Mouse (Mus musculus) heart, postnatal 0 days (tissue): Measurements from ENCODE around the gene Atrip. TPM values are rescaled to one million over a fixed set of nuclear protein-coding genes. Genes with fewer than 3 reads are reported as not detected.

Experiments
- ATAC-seq: fragments of 200-750 bp; cut with Nextera tagmentation; 2 replicates; pipeline ENCODE4 v1.8.0; 2017; ENCODE audit warnings: low read depth, moderate number of reproducible peaks, moderate library complexity; ENCODE audit not compliant: insufficient read depth
- DNase-seq: peaks from one replicate; pipeline ENCODE4 v3.0.0-alpha.2; 2016; ENCODE audit warnings: low spot score
- H3K27ac ChIP-seq: fragments of 300-500 bp; sonication (generic); 2 replicates; pipeline ENCODE4 v1.5.1; 2014; ENCODE audit warnings: low read depth, mild to moderate bottlenecking
- H3K27me3 ChIP-seq: fragments of 300-500 bp; sonication (generic); 2 replicates; pipeline ENCODE4 v1.6.1; 2014; ENCODE audit warnings: low read length, mixed read lengths; ENCODE audit not compliant: control insufficient read depth, insufficient read depth
- H3K36me3 ChIP-seq: fragments of 300-500 bp; sonication (generic); replicated peaks from 2 replicates; pipeline ENCODE4 v1.6.1; 2014; ENCODE audit warnings: low read length, mixed read lengths; ENCODE audit not compliant: control insufficient read depth, insufficient read depth
- H3K4me1 ChIP-seq: fragments of 300-500 bp; sonication (generic); 2 replicates; pipeline ENCODE4 v1.6.1; 2014; ENCODE audit warnings: antibody characterized with exemption; ENCODE audit not compliant: control insufficient read depth, insufficient read depth
- H3K4me2 ChIP-seq: fragments of 300-500 bp; sonication (generic); 2 replicates; pipeline ENCODE4 v1.6.1; 2014; ENCODE audit warnings: low read depth, mild to moderate bottlenecking, low read length, moderate library complexity
- H3K4me3 ChIP-seq: fragments of 300-500 bp; sonication (generic); 2 replicates; pipeline ENCODE4 v1.5.1; 2014; ENCODE audit warnings: low read depth, low read length
- H3K9ac ChIP-seq: fragments of 300-500 bp; sonication (generic); replicated peaks from 2 replicates; pipeline ENCODE4 v1.6.1; 2014; ENCODE audit warnings: low read depth, low read length, mixed read lengths
- H3K9me3 ChIP-seq: fragments of 300-500 bp; sonication (generic); replicated peaks from 2 replicates; pipeline ENCODE4 v1.6.1; 2016; ENCODE audit warnings: low read length; ENCODE audit not compliant: control insufficient read depth
- CTCF ChIP-seq: IDR thresholded peaks from 2 replicates; pipeline ENCODE4 v1.5.1; 2016; ENCODE audit warnings: antibody characterized with exemption, control low read depth, low read depth
- EP300 ChIP-seq: IDR thresholded peaks from 2 replicates; pipeline ENCODE4 v1.6.1; 2016; ENCODE audit warnings: antibody characterized with exemption, low read depth
- WGBS: fragments of 180-500 bp; shearing (Covaris S2); extraction: QIAGEN DNeasy Blood & Tissue Kit; methylation state at CpG from one replicate; pipeline ENCODE4 v1.1.7; 2014; 5-methylcytosine and 5-hydroxymethylcytosine counted together
- polyA plus RNA-seq: library from polyadenylated mRNA; unstranded; fragments of >200 nt; fragmentation: Nextera tagmentation; extraction: Ambion mirVana; gene quantifications from 2 replicates; pipeline ENCODE4 v1.2.1, GENCODE M21; 2015
- total RNA-seq: library from RNA; depleted of rRNA; stranded (reverse); fragments of >200 nt; gene quantifications from 2 replicates; pipeline ENCODE4 v1.2.3, GENCODE M21; 2014; ENCODE audit warnings: low replicate concordance

Gene Atrip
- total and polyA plus RNA-seq, 2 experiments from 2014 or later = 11.7 to 17.1 TPM

- Histone ChIP-seq H3K27me3 (no peaks in the 10 kb centered on the region), H3K4me2 (no peak overlapping the region), H3K36me3 (peaks cover 65% of the 10 kb centered on the region), H3K9ac (no peak overlapping the region), H3K4me3 (no peak overlapping the region), H3K27ac (no peak overlapping the region), H3K9me3 (no peaks in the 10 kb centered on the region), H3K4me1 (no peaks in the 10 kb centered on the region)
- 76% methylated on average over 4 of the region's 4 CpGs for WGBS
- ATAC-seq (peak; percentile 34; the same call in 1 of the 2 replicates), DNase-seq (no peak)
- no peak for TF ChIP-seq CTCF
- TF ChIP-seq EP300 = no peak
Measured at GRCm38 (mm10) chr9:109118106-109118505, 44.2 kb upstream of the Atrip start.

GRCm38 (mm10) chr9:109116205-109116604 lies 42.3 kb upstream of the Atrip start:
- no peaks in the 10 kb centered on the region for H3K27me3 ChIP-seq
- H3K4me3 ChIP-seq = no peak overlapping the region
- DNase-seq (no peak), ATAC-seq (no peak)
- no peak overlapping the region for H3K27ac ChIP-seq
- H3K4me2 ChIP-seq = no peak overlapping the region
- H3K36me3 ChIP-seq = peaks cover 84% of the 10 kb centered on the region
- no peak overlapping the region for H3K9ac ChIP-seq
- H3K9me3 ChIP-seq = no peaks in the 10 kb centered on the region
- 85% methylated on average over 10 of the region's 10 CpGs for WGBS
- TF ChIP-seq CTCF = no peak
- no peak for TF ChIP-seq EP300
- no peaks in the 10 kb centered on the region for H3K4me1 ChIP-seq

GRCm38 (mm10) chr9:109114871-109115270 lies 40.9 kb upstream of the Atrip start:
- Histone ChIP-seq H3K4me2 (no peak overlapping the region), H3K9ac (no peak overlapping the region), H3K27ac (no peak overlapping the region), H3K9me3 (no peaks in the 10 kb centered on the region), H3K4me1 (no peaks in the 10 kb centered on the region), H3K4me3 (no peak overlapping the region), H3K36me3 (peaks cover 98% of the 10 kb centered on the region), H3K27me3 (no peaks in the 10 kb centered on the region)
- 89% methylated on average over 7 of the region's 7 CpGs for WGBS
- DNase-seq = no peak
- no peak for ATAC-seq
- no peak for TF ChIP-seq CTCF
- TF ChIP-seq EP300 = no peak

GRCm38 (mm10) chr9:109114276-109114675 lies 40.4 kb upstream of the Atrip start:
- Histone ChIP-seq H3K36me3 (peaks cover 99% of the 10 kb centered on the region), H3K4me3 (no peak overlapping the region), H3K9ac (no peak overlapping the region), H3K4me2 (no peak overlapping the region), H3K9me3 (no peaks in the 10 kb centered on the region), H3K27ac (no peak overlapping the region), H3K27me3 (no peaks in the 10 kb centered on the region), H3K4me1 (no peaks in the 10 kb centered on the region)
- ATAC-seq = no peak
- TF ChIP-seq CTCF (no peak), EP300 (no peak)
- WGBS = 88% methylated on average over 11 of the region's 11 CpGs
- DNase-seq = no peak

- no peaks in the 10 kb centered on the region for H3K9me3 ChIP-seq
- H3K36me3 ChIP-seq = peaks cover 100% of the 10 kb centered on the region
- no peak overlapping the region for H3K27ac ChIP-seq
- WGBS = 87% methylated on average over 8 of the region's 8 CpGs
- H3K4me2 ChIP-seq = no peak overlapping the region
- TF ChIP-seq EP300 (no peak), CTCF (no peak)
- H3K9ac ChIP-seq = no peak overlapping the region
- no peaks in the 10 kb centered on the region for H3K27me3 ChIP-seq
- no peaks in the 10 kb centered on the region for H3K4me1 ChIP-seq
- DNase-seq (no peak), ATAC-seq (no peak)
- H3K4me3 ChIP-seq = no peak overlapping the region
Measured at GRCm38 (mm10) chr9:109113331-109113730, 39.4 kb upstream of the Atrip start.

GRCm38 (mm10) chr9:109111591-109111990 lies 37.7 kb upstream of the Atrip start:
- no peak overlapping the region for H3K4me2 ChIP-seq
- peaks cover 100% of the 10 kb centered on the region for H3K36me3 ChIP-seq
- WGBS = 86% methylated on average over 9 of the region's 9 CpGs
- H3K9ac ChIP-seq = no peak overlapping the region
- no peak overlapping the region for H3K27ac ChIP-seq
- H3K9me3 ChIP-seq = no peaks in the 10 kb centered on the region
- TF ChIP-seq EP300 (no peak), CTCF (no peak)
- H3K4me3 ChIP-seq = no peak overlapping the region
- ATAC-seq = no peak
- no peak for DNase-seq
- no peaks in the 10 kb centered on the region for H3K27me3 ChIP-seq
- H3K4me1 ChIP-seq = no peaks in the 10 kb centered on the region
